Comparison of ENCODE assay signal across 12 mouse cellular contexts in the genomic region with DNA sequence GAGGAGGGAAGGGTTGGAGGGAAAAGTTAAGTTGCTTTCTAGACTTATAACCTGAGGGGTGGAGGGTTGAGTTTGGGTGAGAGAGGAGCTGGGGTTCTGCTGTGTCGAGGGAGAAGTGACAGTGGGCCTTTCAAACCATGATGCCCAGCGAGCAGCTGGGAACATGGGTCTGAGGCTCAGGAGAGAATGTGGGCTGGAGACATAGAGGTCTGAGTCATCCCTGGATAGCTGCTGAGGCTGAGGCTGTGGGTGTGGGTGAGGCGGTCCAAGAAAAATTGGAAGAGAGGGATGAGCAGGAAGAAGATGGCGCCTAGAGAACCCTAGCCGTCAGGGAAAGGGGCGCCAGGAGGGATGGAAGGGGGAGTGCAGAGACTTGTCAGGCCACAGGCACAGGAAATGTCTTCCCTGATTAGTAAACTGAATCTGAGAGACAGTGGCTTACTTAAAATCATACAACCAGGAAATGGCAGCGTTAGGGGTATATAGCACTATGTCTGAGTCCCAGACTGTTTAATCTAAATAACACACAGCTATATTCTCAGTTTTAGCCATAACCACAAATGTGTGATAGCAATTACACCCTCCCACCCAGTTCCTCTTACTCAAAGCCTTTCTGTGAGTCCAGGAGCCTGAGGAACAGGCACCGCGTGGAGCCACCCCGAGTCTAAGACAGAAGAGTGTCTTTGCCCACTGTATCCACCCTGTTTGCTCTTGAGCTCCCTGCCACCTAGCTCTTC. TPM values are rescaled to one million over a fixed set of nuclear protein-coding genes. Genes with fewer than 3 reads are reported as not detected.
DNase-seq lines count a peak whose midpoint lies in the region; ATAC-seq lines count a peak whose summit lies in the region.
"Had no signal": no experiment of that assay in that cellular context is flagged by ENCODE, and none has a peak within 500 bp of the region (broad histone marks: within the 10 kb centered on the region; RNA-seq: fewer than 3 reads in every experiment).

No protein-coding gene starts in this region.

- intact Hi-C loops in left cerebral cortex, postnatal 25 days (cut with DNase I): loop anchor here (1.0 kb wide), 1 partner anchor 27 kb away; a partner anchor contains a TSS

- H3K9me3 ChIP-seq in midbrain, embryonic 13.5 days: no peaks in the 10 kb centered on the region
- no peaks in the 10 kb centered on the region for H3K9me3 ChIP-seq in midbrain, embryonic 11.5 days (ENCODE audit: control insufficient read depth, low read length)
- H3K9me3 ChIP-seq in forebrain, embryonic 14.5 days (replicated peaks; ENCODE audit: control insufficient read depth, low read length): no peaks in the 10 kb centered on the region

- ATAC-seq in midbrain, embryonic 13.5 days: no peak
- no peak for ATAC-seq in midbrain, embryonic 11.5 days (ENCODE audit: low FRiP score)
- ATAC-seq in forebrain, embryonic 14.5 days: no peak

- H3K9ac ChIP-seq in midbrain, embryonic 13.5 days (replicated peaks): 0 out of 2 replicates have a peak overlapping the region, but pooled peaks have one; percentile 12
- H3K9ac ChIP-seq in midbrain, embryonic 11.5 days (ENCODE audit: low read length): no peak overlapping the region
- no peak overlapping the region for H3K9ac ChIP-seq in forebrain, embryonic 14.5 days (ENCODE audit: low read length)

- H3K27ac ChIP-seq in midbrain, embryonic 13.5 days: peak overlapping the region; percentile 68; the same call in 1 of the 2 replicates
- no peak overlapping the region for H3K27ac ChIP-seq in midbrain, embryonic 11.5 days (ENCODE audit: low read depth, low read length)
- 0 out of 2 replicates have a peak overlapping the region, but pooled peaks have one; percentile 15 for H3K27ac ChIP-seq in forebrain, embryonic 14.5 days (ENCODE audit: low read depth, low read length)

- WGBS in midbrain, embryonic 13.5 days: 83% methylated on average over 10 of the region's 10 CpGs
- WGBS in midbrain, embryonic 11.5 days: 85% methylated on average over 10 of the region's 10 CpGs
- WGBS in forebrain, embryonic 14.5 days: 84% methylated on average over 10 of the region's 10 CpGs

- DNase-seq in midbrain, embryonic 11.5 days (ENCODE audit: low spot score, missing footprints): no peak
- no peak for DNase-seq in forebrain, embryonic 14.5 days (ENCODE audit: low spot score)
- DNase-seq in left cerebral cortex, postnatal 25 days (ENCODE audit: low spot score in 2 of 2): peak; percentile 57 to 91
- peak; percentile 81 for DNase-seq in telencephalon, adult 2 months (ENCODE audit: low read depth, low spot score)
- no peak for DNase-seq in natural killer cell, adult 2 months (ENCODE audit: low spot score in 2 of 2)
- no peak for DNase-seq in kidney, postnatal 10 days
- DNase-seq: kidney, postnatal 36 days; thymus, postnatal 36 days had no signal

- peaks cover 47% of the 10 kb centered on the region for H3K4me1 ChIP-seq in midbrain, embryonic 13.5 days (replicated peaks)
- peaks cover 9% of the 10 kb centered on the region for H3K4me1 ChIP-seq in midbrain, embryonic 11.5 days (ENCODE audit: control insufficient read depth, insufficient read depth, low read length)
- peaks cover 14% of the 10 kb centered on the region for H3K4me1 ChIP-seq in forebrain, embryonic 14.5 days (ENCODE audit: control insufficient read depth, insufficient read depth, low read length)

- peak overlapping the region; percentile 57 for H3K4me2 ChIP-seq in midbrain, embryonic 13.5 days (replicated peaks)
- H3K4me2 ChIP-seq in midbrain, embryonic 11.5 days: no peak overlapping the region
- H3K4me2 ChIP-seq in forebrain, embryonic 14.5 days (ENCODE audit: low read length): peak overlapping the region; percentile 46

- H3K4me3 ChIP-seq in midbrain, embryonic 13.5 days (replicated peaks): peak overlapping the region; percentile 18
- H3K4me3 ChIP-seq in midbrain, embryonic 11.5 days (ENCODE audit: low read depth, low read length): no peak overlapping the region
- H3K4me3 ChIP-seq in forebrain, embryonic 14.5 days (ENCODE audit: low read depth, low read length): peak overlapping the region; percentile 0; the same call in 1 of the 2 replicates

- peaks cover 34% of the 10 kb centered on the region for H3K27me3 ChIP-seq in midbrain, embryonic 13.5 days
- H3K27me3 ChIP-seq in midbrain, embryonic 11.5 days (ENCODE audit: control insufficient read depth, insufficient read depth, low read length): peaks cover 7% of the 10 kb centered on the region; the same call in 1 of the 2 replicates
- H3K27me3 ChIP-seq in forebrain, embryonic 14.5 days (replicated peaks; ENCODE audit: control insufficient read depth, insufficient read depth, low read length): no peaks in the 10 kb centered on the region

- H3K36me3 ChIP-seq in midbrain, embryonic 13.5 days: no peaks in the 10 kb centered on the region
- no peaks in the 10 kb centered on the region for H3K36me3 ChIP-seq in midbrain, embryonic 11.5 days (ENCODE audit: control insufficient read depth, insufficient read depth, low read length)
- H3K36me3 ChIP-seq in forebrain, embryonic 14.5 days (ENCODE audit: control insufficient read depth, insufficient read depth, low read length): no peaks in the 10 kb centered on the region

RNA-seq across cellular contexts. Expression of a gene that starts 12.2 kb away (rescaled TPM):
- 37.3 and 46.4 TPM in 2 replicates for polyA plus RNA-seq in midbrain, embryonic 13.5 days (2015; fragmentation: Nextera tagmentation; extraction: Ambion mirVana)
- polyA plus RNA-seq in midbrain, embryonic 11.5 days (2014; fragmentation: Nextera tagmentation; extraction: Ambion mirVana): 8.5 and 8.7 TPM in 2 replicates
- 14.0 and 20.3 TPM in 2 replicates for polyA plus RNA-seq in forebrain, embryonic 14.5 days (2014; fragmentation: Nextera tagmentation; extraction: Ambion mirVana)
- total RNA-seq in left cerebral cortex, postnatal 25 days (2021): 10 to 100 TPM; 25.0 to 29.1 TPM
- total RNA-seq: monocyte, adult 5-6 weeks had no signal
- polyA plus RNA-seq: heart, postnatal 0 days had no signal

RNA-seq across cellular contexts. Expression of a gene that starts 27.2 kb away (rescaled TPM):
- 186 and 195 TPM in 2 replicates for polyA plus RNA-seq in midbrain, embryonic 13.5 days (2015; fragmentation: Nextera tagmentation; extraction: Ambion mirVana)
- polyA plus RNA-seq in midbrain, embryonic 11.5 days (2014; fragmentation: Nextera tagmentation; extraction: Ambion mirVana): 90.8 and 91.7 TPM in 2 replicates
- polyA plus RNA-seq in forebrain, embryonic 14.5 days (2014; fragmentation: Nextera tagmentation; extraction: Ambion mirVana): 211 and 219 TPM in 2 replicates
- 100 to 1,000 TPM; 173 TPM for total RNA-seq in left cerebral cortex, postnatal 25 days (2021)

RNA-seq across cellular contexts. Expression of a gene that starts 50.2 kb away (rescaled TPM):
- 0.55 and 0.74 TPM in 2 replicates for polyA plus RNA-seq in midbrain, embryonic 13.5 days (2015; fragmentation: Nextera tagmentation; extraction: Ambion mirVana)
- 0.19 TPM in 1 of 2 replicates, not detected in the other for polyA plus RNA-seq in midbrain, embryonic 11.5 days (2014; fragmentation: Nextera tagmentation; extraction: Ambion mirVana)
- 0.27 and 0.82 TPM in 2 replicates for polyA plus RNA-seq in forebrain, embryonic 14.5 days (2014; fragmentation: Nextera tagmentation; extraction: Ambion mirVana)
- total RNA-seq in left cerebral cortex, postnatal 25 days (2021): 1 to 10 TPM; 3.9 to 4.4 TPM
- total RNA-seq: monocyte, adult 5-6 weeks had no signal
- polyA plus RNA-seq: liver, embryonic 16.5 days had no signal

RNA-seq across cellular contexts. Expression of a gene that starts 50.5 kb away (rescaled TPM):
- polyA plus RNA-seq in midbrain, embryonic 13.5 days (2015; fragmentation: Nextera tagmentation; extraction: Ambion mirVana): 49.9 and 50.6 TPM in 2 replicates
- polyA plus RNA-seq in midbrain, embryonic 11.5 days (2014; fragmentation: Nextera tagmentation; extraction: Ambion mirVana): 50.7 and 53.3 TPM in 2 replicates
- polyA plus RNA-seq in forebrain, embryonic 14.5 days (2014; fragmentation: Nextera tagmentation; extraction: Ambion mirVana): 60.7 and 61.6 TPM in 2 replicates
- total RNA-seq in left cerebral cortex, postnatal 25 days (2021): 10 to 100 TPM; 49.4 to 49.5 TPM

Comparison
In these comparisons a context has a peak if more than half of its experiments do, and no peak if none do; other contexts are left out.
1. DNase-seq: peak in left cerebral cortex, postnatal 25 days (2 of 2) and telencephalon, adult 2 months (single experiment); none in midbrain, embryonic 11.5 days (single experiment), forebrain, embryonic 14.5 days (single experiment), natural killer cell, adult 2 months (0 of 2) and kidney, postnatal 10 days (single experiment).